Mouse (Mus musculus) hindlimb bud, embryonic 11.5 days (tissue): ENCODE measurements around the gene Exoc3l4.

ENCODE experiments used
- DNase-seq: peaks from one replicate; pipeline ENCODE4 v3.0.0-alpha.2; 2012; ENCODE audit warnings: low read depth, low spot score; ENCODE audit errors: extremely low spot score

Exoc3l4 gene

DNA sequence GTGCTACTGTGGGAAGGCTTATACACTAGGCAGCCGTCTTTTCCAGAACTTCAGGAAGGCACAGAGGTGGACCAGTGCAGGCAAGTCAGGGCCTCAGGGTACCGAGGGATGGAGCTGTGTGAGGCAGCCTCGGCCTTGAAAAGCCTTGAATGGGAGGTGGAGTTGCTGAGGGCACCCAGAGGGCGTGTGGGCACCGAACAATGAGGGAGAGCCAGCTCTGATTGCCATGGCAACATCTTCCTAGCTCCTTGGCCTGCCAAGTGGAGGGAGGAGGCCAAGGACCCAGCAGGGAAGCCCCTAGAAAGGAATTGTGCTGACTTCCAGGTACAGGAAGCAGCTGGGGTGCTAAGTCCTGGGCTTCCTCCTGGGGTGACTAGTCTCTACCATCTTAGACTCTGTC lies 7.2 kb upstream of the Exoc3l4 start:
- no peak for DNase-seq

DNA sequence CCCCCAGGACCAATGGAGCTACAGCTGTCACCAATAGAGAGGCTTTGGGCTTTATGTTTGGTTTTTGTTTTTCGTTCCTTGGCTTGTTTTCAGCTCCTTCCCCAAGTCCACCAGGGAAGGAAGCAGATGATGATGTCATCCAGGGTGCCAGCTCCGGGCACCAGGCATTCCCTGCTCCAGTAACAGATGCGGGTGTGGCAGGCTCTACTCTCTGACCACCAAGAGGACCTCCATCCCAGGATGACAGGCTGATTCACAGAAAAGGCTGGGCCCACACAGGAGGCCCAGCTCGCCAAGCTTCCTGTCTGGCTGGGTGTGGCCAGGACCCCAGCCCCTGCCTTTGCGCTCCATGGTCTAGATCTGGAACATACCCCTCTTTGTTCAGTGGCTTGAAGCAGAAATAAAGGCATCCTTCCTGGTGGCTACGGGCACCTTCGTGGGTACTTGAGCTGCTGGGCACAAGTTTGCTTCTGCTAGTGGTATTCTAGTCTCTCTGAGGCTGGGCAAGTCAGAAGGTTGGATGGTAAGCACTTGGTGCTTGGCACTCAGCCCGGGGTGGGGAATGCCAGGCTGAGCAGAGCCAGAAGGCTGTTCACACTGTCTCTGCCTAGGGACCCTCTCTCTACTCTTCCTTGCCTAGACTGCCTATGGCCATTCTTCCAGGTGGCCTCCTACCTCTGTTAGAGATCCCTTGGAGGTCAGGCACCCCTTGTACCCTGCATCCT lies 5.0 kb upstream of the Exoc3l4 start:
- no peak for DNase-seq

DNA sequence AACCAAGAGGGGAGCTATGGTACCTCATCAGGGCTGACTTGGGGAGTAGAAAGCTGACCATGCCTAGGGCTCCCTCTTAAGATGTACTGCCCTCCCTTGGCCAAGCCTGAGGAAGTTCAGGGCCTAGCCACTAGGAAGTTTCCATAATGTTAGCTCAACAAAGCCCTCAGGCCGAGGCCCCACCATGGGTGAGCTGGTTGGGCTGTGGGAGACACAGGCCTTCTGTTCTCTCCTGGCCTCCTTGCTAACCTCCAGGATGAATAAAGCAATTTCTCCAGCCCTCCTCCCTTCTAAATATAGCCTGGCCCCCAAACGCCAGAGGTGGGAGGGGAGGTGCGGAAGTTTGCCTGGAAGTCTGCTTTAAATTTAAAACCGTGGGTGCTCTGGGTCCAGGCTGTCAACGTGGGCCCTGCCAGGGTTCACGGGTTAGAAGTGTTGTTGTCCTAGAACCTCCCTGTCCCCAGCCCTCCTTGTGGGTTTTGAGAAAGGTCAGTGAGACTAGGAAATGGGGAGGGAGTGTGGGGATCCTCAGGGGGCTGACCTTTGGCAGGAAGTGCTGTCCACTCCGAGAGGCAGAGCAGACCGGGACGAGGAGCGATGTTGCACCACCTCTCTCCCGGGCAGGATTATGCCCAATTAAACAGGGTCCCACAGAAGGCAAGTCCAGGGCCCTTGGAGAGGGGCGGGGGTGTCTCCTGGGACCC lies 4.1 kb upstream of the Exoc3l4 start:
- no peak for DNase-seq

DNA sequence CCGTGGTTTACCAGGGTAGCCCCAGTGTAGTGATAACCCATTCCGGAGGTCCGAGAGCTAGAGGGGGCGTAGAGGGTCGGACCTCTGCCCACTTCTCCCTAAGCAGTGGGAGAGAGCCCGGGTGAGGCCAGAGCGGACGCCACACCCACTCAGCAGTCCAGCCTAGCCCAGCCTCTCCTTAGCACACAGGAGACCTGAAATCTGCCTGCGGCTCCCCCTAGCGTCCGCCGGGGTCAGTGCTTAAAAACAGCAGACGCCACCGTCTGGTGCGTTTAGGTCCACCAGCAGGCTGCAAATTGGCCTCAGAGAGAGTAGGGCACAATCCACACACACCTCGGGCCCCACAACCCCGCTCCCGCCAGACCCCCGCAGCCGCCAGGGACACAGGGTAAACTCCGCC lies 3.5 kb upstream of the Exoc3l4 start:
- peak; percentile 82 for DNase-seq

DNA sequence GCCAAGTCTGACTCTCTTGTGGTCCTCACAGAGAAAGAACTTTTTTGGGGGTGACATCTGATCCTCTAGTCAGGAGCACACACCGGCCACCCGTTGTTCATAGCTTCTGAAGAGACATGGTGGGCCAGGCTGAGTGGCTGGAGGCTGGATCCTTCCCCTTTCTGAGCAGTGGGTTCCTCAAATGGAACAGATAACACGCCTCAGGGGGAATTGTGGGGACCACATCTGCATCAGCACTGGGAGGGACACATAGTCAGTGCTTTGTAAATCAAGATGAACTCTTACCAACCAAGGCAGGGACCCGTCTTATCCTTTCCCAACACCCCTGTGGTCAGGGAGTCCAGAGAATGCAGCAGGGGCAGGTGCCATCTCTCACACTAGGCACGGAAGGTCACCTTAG lies 3.1 kb downstream of the Exoc3l4 start:
- DNase-seq = no peak

DNA sequence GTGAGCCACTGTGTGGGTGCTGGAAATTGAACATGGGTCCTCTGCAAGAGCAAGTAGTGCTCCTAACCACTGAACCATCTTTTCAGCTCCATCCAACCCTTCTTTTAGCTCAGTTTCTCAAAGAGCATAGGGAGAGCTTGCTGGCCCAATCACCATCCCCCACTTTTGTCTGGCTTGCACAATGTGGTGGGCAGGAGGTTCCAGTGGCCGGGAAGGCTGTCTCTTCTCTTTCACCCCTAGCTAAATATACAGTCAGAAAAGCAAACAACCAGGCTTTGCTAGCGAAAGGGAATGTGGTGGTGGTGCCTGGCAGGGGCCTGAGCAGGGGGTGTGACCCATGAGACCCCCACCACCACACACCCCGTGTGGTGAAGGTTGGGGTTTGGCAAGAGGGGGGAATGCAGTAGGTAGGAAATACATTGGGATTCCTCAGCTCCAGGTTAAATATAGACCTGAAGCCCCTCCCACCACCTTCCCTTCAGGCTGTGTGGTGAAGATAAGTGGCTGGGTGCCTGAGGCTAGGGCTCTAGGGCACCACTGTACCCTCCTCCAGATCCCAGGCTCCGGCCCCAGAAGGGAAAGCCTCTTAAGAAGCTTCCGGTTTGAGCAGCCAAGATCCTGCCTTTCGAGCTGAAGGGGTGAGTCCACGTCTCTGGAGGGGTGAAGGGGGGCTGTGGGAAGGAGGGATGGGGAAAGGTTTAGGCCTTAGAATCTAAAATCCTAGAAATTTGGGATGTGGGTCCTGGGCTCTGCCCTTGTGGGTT lies 4.3 kb downstream of the Exoc3l4 start:
- DNase-seq = no peak

DNA sequence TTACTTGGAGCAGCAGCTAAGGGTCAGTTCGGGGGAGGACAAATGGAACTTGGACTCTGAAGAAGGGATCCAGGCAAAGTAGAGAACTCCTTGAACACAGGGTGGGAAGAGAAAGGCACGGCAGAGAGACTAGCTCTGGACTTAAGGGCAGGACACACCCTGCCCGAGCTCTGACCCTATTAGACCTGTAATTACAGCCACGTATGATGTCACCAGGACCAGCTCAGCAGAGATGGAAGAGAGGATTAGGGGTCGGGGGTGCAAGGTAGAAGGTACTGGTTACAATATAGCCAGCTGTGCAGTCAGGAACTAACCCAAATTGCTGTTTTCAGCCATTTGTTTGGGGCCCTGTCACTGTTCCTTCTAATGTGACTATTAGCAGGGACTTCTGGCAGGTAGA lies 6.0 kb downstream of the Exoc3l4 start:
- no peak for DNase-seq

DNA sequence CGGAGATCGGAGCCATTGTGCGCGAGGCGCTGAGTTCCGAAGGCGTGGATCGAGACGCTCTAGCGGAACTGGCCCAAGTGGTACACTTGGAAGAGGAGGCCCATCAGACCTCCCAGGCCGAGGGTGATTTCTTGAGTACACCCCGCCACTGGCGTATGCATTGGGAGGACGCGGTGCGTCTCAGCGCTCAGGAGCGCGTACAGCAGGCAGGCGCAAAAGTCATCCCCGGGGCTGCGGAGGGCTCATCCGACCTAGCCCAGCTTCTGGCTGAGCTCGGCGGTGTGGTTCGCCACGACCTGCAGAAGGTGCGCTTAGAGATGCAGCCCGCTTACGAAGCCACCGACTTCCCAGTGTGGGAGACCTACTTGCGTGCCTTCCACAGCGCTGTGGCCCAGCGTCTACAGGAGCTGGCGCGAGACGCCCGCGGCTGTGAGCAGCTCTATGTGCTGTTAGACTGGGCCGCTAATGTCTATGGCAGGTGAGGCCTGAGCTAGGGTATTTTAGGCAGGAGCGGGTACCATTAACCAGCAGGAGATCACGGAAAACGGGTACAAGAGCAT lies 6.8 kb downstream of the Exoc3l4 start:
- no peak for DNase-seq

DNA sequence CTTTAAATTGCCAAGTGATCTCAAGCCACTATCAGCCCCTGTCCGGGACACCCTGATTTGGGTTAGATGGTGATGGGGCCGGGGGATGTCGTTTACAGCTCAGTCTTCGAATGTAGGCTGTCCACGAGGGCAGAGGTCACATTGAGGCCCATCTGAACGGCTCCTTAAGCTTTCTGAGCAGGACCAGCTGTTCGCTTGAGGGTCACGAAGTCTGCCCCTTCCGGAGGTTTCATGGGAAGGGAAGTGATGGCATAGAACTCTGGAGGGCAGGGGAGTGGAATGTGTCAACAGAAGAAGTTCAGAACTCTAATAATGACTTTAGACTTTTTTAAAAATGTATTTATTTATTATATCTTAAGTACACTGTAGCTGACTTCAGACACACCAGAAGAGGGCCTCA lies 7.7 kb downstream of the Exoc3l4 start:
- DNase-seq = no peak

DNA sequence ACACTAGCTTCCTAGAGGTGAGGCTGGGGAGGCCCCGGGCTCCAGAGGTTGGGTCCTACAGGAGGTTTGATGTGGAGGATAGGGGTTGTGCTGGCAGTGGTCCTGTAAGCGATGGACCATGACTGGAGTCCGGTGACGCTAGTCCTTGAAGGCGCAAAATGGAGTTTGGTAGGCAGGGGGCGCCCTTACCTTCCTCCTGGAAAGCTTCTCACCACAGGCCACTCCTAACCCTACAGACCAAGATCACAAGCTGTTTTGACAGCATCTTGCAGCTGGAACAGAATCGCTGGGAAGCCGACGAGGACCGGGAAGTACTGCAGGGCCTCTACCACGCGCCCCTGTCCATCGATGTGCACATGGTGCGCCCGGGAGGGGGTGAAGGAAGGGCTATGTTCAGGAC lies 8.4 kb downstream of the Exoc3l4 start:
- peak; percentile 58 for DNase-seq

DNA sequence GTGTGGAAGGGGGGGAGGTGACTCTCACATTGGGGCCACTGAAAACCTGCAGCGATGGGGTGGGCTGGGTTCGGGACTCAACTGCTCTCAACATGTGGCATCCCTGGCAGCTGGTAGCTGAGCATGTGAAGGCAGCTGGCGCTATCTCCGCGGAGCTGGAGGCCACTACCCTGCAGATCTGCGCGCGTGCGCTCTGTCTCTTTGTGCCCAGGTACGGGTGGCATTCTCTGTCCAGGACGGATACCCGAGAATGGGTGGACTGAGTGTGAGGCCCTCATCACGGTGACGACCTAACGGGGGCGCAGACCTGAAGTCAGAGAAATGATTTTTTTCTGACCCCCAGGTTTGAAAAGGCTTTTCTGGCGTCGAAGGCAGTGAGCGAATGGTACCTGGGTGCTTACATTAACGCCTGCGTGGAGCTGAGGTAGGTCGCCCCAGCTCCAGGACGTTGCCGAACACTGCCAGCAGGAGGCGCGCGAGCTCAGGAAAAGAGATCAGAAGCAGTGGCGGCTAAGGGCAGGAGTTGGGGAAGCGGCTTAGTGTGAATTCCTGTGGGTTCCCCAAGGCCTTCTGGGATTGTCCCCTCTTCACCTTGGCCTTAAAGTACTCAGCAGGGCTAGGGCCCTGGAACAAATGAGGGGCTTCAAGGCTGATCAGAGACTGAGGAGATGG lies 9.1 kb downstream of the Exoc3l4 start:
- peak; percentile 61 for DNase-seq

DNA sequence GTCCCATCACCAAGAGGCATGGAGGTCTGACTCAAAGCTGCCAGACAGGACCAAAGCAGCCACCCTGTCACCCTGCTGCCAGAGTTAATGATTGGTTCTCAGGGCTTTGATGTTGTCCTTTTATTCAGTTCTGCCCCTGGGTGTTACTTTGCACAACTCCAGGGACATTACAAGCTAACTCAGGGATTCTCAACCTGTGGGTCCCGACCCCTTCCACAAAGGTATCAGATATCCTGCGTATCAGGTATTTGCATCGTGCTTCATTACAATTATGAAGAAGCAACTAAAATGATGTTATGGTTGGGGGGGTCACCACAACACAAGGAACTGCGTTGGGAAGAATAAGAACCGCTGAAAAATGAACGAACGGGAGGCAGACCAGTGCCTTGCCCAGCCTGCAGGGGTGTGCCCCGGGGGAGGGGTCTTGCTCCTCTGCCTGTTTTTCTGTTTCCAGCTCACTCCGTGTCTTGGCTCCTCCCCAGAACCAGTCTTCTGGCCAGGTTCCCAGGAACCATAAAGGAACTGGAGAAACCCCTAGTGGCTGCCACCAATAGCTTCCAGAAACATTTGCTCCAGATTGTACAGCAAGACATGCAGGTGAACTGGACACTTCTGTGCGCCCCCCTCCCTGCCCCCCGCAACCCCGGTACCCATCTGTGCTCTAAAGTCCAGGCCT lies 10.8 kb downstream of the Exoc3l4 start:
- no peak for DNase-seq

DNA sequence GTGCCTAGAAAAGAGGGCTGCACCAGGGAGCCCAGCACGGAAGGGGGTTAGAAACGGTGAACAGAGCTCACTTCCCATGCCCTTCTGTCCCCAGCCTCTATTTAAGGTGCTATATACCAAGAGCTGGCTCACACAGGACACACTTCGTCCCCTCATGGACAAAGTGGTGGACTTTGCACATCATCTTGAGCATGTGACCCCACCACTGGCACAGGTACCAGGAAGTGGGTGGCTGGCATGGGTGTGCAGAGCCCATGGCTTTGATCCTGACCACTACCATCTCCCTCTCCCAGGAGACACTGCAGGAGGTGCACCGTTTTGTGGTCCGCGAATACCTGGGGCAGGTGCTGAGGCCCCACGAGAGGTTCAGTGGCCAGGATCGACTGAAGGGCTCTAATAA lies 11.5 kb downstream of the Exoc3l4 start:
- no peak for DNase-seq

DNA sequence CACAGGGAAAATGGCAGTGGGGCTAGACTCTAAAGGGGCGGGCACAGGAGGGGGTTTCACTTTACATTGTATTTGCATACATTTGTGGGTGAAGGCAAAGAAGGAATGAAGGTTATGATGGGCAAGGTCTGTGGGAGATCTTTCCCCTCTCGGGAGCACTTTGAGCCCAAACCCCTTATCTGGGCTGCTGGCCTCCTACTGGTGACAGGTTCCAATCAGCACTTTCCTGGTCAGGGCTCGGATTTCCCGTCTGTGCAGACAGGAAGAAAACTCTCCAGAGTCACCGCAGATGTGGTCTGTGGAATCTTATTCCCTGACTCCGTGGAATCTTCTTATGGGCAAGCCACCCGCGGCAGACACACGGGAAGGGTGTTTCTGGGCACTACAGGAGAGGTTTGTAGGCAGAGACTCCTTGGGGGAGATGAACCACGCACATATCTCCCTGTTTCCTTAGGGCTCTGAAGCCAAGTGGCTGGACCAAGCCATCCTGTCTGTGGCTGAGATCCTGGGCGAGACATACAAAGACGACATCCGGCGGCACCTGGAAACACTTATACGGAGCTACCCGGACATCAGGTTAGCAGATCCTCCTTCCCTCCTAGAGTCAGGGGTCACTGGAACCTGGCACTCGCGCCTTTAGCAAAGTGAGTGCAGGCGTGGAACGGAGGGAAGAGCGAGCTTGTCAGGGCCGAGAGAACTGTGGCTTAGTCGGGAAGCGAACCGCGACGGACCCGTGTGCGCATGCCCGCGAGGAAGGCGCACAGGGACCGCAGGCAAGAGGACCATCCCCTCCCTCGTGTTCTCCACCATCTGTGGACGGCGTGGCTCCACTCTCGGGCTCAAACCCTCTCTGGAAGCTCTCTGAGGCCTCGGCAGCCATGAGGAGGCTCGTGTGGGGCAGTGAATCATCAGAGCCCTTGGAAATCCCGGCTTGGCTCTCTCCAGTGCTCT lies 12.4 kb downstream of the Exoc3l4 start:
- no peak for DNase-seq

DNA sequence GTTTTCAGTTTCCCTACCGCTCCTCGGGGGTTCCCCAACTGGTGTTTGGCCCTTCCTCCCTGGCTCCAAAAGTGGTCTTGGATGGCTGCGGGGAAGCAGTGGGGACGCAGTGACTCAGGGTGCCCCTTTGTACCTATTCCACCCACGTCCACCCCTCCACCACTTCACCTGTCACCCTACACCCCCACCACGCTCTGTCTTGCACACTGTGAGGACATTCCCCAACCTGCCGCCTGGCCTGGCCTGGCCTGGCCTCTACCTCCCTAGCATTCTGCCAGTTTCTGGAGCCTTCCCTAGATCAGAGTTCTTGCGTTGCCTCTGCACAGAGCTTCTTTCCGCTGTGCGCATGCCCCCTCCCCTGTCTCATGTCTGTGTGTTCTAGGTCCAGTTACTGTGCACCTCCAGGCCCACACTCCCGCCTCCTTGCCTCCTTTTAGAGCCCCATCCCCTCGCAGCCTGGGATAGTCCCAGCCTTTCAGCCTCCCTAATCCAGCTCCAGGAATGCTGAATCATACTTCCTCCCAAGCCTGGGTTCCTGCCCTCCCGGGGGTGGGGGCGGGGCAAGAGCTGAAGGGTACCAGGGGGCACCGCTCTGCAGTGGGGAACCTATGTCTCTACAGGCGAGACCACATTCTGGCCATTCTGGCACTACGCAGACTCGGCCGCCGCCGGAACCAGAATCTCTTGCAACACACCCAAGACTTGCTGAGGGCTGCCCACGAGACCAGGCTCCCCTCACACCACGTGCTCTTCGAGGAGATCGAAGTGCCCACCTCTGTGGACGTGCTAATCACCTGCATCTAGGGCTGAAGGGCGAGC lies 13.4 kb downstream of the Exoc3l4 start:
- DNase-seq = no peak

DNA sequence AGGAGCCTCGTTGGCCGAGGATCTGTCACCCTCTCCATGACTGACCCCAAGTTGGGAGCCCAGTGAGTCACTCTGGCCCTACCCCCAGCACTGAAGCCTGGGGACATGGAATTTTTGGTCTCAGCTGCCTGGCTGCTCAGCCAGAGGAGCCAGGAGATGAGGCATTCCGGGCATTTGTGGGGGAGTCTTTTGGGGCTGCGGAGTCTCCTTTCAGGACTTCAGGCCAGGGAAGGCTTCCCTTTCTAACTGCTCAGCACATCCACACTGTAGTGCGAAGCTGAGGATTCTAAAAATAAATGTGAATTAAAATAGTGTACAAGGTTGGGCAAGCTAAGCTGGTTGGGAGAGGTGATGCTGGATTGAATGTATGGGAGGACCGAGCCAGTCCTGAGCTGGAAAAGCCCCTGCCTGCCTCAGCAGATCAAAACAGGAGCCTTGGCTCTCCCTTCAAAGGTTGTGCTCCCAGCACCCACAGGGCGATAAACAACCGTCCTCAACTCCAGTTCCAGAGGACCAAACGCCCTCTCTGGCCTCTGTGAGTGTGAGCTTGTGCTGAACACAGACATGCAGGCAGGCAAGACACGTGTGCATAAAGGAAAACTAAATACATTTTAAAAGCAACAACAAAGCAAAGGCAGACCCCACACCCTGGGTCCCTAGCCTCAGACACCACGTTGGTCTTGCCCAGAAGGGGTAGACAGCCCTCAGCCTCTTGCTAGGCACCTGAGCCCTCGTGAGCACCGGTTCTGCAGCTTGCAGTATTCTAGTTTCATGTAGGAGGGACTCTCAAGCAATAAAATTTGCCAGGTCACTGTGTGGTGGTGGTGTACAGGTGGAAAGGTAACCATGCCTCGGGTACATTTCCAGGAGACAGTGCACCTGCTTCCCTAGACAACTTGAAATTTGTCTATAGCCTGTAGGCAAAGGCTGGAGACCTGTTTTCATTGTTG lies 14.3 kb downstream of the Exoc3l4 start:
- no peak for DNase-seq

DNA sequence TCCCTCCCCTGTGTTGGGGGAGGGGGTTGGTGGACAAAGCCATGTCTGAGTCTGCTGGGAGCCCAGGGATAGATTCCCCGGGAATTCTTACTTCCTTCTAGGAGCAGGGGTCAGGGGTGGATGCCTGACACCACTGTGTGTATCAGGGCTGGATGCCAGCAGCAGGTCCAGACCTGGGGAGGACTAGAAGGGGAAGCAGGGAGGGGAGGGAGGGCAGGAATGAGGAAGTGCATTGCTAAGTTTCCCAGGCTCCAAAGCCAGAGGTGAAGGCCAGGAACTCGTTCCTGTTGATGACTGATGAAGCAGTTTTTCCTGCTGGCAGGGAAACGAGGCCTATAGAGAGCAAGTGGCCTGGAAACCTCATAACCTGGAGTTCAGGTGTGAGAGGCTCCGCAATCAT lies 15.3 kb downstream of the Exoc3l4 start:
- no peak for DNase-seq
